Mouse (Mus musculus) kidney, embryonic 14.5 days (tissue): Measurements from ENCODE around the gene Caskin1. TPM values are rescaled to one million over a fixed set of nuclear protein-coding genes. Genes with fewer than 3 reads are reported as not detected.

Experiments
- ATAC-seq: fragments of 200-750 bp; cut with Nextera tagmentation; 2 replicates; pipeline ENCODE4 v1.8.0; 2017; ENCODE audit warnings: moderate number of reproducible peaks, mild to moderate bottlenecking, moderate TSS enrichment, moderate library complexity; ENCODE audit not compliant: low FRiP score, low TSS enrichment
- H3K27ac ChIP-seq: fragments of 300-500 bp; sonication (generic); 2 replicates; pipeline ENCODE4 v1.5.1; 2014; ENCODE audit warnings: low read depth, mild to moderate bottlenecking, low read length, moderate library complexity, mixed read lengths
- H3K27me3 ChIP-seq: fragments of 300-500 bp; sonication (generic); 2 replicates; pipeline ENCODE4 v1.6.1; 2014; ENCODE audit warnings: mild to moderate bottlenecking, low read length; ENCODE audit not compliant: control insufficient read depth, insufficient read depth
- H3K36me3 ChIP-seq: fragments of 300-500 bp; sonication (generic); 2 replicates; pipeline ENCODE4 v1.6.1; 2014; ENCODE audit warnings: low read length, mixed read lengths; ENCODE audit not compliant: control insufficient read depth, insufficient read depth
- H3K4me1 ChIP-seq: fragments of 300-500 bp; sonication (generic); 2 replicates; pipeline ENCODE4 v1.6.1; 2014; ENCODE audit warnings: low read length, mixed read lengths; ENCODE audit not compliant: control insufficient read depth, insufficient read depth
- H3K4me2 ChIP-seq: fragments of 300-500 bp; sonication (generic); replicated peaks from 2 replicates; pipeline ENCODE4 v1.6.1; 2014; ENCODE audit warnings: low read depth, mild to moderate bottlenecking, low read length
- H3K4me3 ChIP-seq: fragments of 300-500 bp; sonication (generic); 2 replicates; pipeline ENCODE4 v1.5.1; 2014; ENCODE audit warnings: mild to moderate bottlenecking, low read length
- H3K9ac ChIP-seq: fragments of 300-500 bp; sonication (generic); 2 replicates; pipeline ENCODE4 v1.6.1; 2014; ENCODE audit warnings: low read depth, mild to moderate bottlenecking, low read length, moderate library complexity
- H3K9me3 ChIP-seq: fragments of 300-500 bp; sonication (generic); 2 replicates; pipeline ENCODE4 v1.6.1; 2016; ENCODE audit warnings: low read length; ENCODE audit not compliant: control insufficient read depth
- WGBS: fragments of 180-500 bp; shearing (Covaris S2); extraction: QIAGEN DNeasy Blood & Tissue Kit; methylation state at CpG from one replicate; pipeline ENCODE4 v1.1.7; 2014; 5-methylcytosine and 5-hydroxymethylcytosine counted together
- polyA plus RNA-seq: library from polyadenylated mRNA; unstranded; fragments of >200 nt; fragmentation: Nextera tagmentation; extraction: Ambion mirVana; gene quantifications from 2 replicates; pipeline ENCODE4 v1.2.1, GENCODE M21; 2014

Gene Caskin1
- polyA plus RNA-seq, 1 experiment from 2014 or later, result 1.8 TPM

GRCm38 (mm10) chr17:24469336-24469909 lies 19.0 kb upstream of the Caskin1 start:
- Histone ChIP-seq H3K9ac (peak overlapping the region; percentile 81), H3K9me3 (no peaks in the 10 kb centered on the region), H3K4me2 (peak overlapping the region; percentile 98), H3K27me3 (no peaks in the 10 kb centered on the region), H3K4me3 (peak overlapping the region; percentile 86), H3K36me3 (peaks cover 9% of the 10 kb centered on the region), H3K27ac (peak overlapping the region; percentile 60; the same call in 1 of the 2 replicates), H3K4me1 (peaks cover 34% of the 10 kb centered on the region)
- ATAC-seq, result no peak
- WGBS, result 14% methylated on average over 7 of the region's 7 CpGs

- ATAC-seq, result peak; percentile 96
Observed at GRCm38 (mm10) chr17:24469910-24470602, 18.3 kb upstream of the Caskin1 start, which contains the start of the genes E4f1 and Pgp. TSS of gene E4f1 (minus strand) at chr17:24470313. TSS of gene Pgp (plus strand) at chr17:24470392.

GRCm38 (mm10) chr17:24470701-24471527 lies 17.5 kb upstream of the Caskin1 start:
- Histone ChIP-seq H3K4me2 (peak overlapping the region; percentile 98), H3K27me3 (no peaks in the 10 kb centered on the region), H3K27ac (peak overlapping the region; percentile 73; the same call in 1 of the 2 replicates), H3K4me3 (peak overlapping the region; percentile 86), H3K9me3 (no peaks in the 10 kb centered on the region), H3K36me3 (peaks cover 24% of the 10 kb centered on the region), H3K9ac (peak overlapping the region; percentile 81), H3K4me1 (peaks cover 35% of the 10 kb centered on the region)
- 2% methylated on average over 66 of the region's 68 CpGs for WGBS
- peak; percentile 2; the same call in 1 of the 2 replicates for ATAC-seq

More at GRCm38 (mm10) chr17:24469910-24470602, 18.3 kb upstream of the Caskin1 start, which contains the start of the genes E4f1 and Pgp:
- Histone ChIP-seq H3K4me2 (peak within 1 kb of the TSS; percentile 98), H3K9ac (peak within 1 kb of the TSS; percentile 81), H3K9me3 (no peaks in the 10 kb centered on the region), H3K36me3 (peaks cover 15% of the 10 kb centered on the region), H3K27me3 (no peaks in the 10 kb centered on the region), H3K4me3 (peak within 1 kb of the TSS; percentile 86), H3K27ac (peak within 1 kb of the TSS; percentile 73; the same call in 1 of the 2 replicates), H3K4me1 (peaks cover 35% of the 10 kb centered on the region)
- WGBS, result under 1% methylated on average over 49 of the region's 75 CpGs

- no peaks in the 10 kb centered on the region for H3K9me3 ChIP-seq
- peaks cover 38% of the 10 kb centered on the region for H3K36me3 ChIP-seq
- H3K4me2 ChIP-seq, result peak overlapping the region; percentile 98; the same call in 1 of the 2 replicates
- ATAC-seq, result peak; percentile 13; the same call in 1 of the 2 replicates
- H3K4me1 ChIP-seq, result peaks cover 36% of the 10 kb centered on the region
- no peak overlapping the region for H3K4me3 ChIP-seq
- H3K27ac ChIP-seq, result peak overlapping the region; percentile 18; the same call in 1 of the 2 replicates
- 30% methylated on average over 4 of the region's 4 CpGs for WGBS
- no peaks in the 10 kb centered on the region for H3K27me3 ChIP-seq
- H3K9ac ChIP-seq, result peak overlapping the region; percentile 81; the same call in 1 of the 2 replicates
Observed at GRCm38 (mm10) chr17:24472512-24472911, 15.9 kb upstream of the Caskin1 start.

GRCm38 (mm10) chr17:24473612-24474275 lies 14.7 kb upstream of the Caskin1 start, which contains the start of gene Bricd5:
TSS of gene Bricd5 (plus strand) at chr17:24473884.
- no peak within 1 kb of the TSS for H3K4me3 ChIP-seq
- H3K36me3 ChIP-seq, result peaks cover 38% of the 10 kb centered on the region
- peak within 1 kb of the TSS; percentile 18; the same call in 1 of the 2 replicates for H3K27ac ChIP-seq

GRCm38 (mm10) chr17:24474557-24474956 lies 13.8 kb upstream of the Caskin1 start:
- no peak for ATAC-seq
- H3K4me3 ChIP-seq, result no peak overlapping the region
- H3K4me1 ChIP-seq, result peaks cover 45% of the 10 kb centered on the region
- no peak overlapping the region for H3K9ac ChIP-seq
- H3K9me3 ChIP-seq, result no peaks in the 10 kb centered on the region
- H3K4me2 ChIP-seq, result no peak overlapping the region
- peaks cover 38% of the 10 kb centered on the region for H3K36me3 ChIP-seq
- no peaks in the 10 kb centered on the region for H3K27me3 ChIP-seq
- no peak overlapping the region for H3K27ac ChIP-seq
- 80% methylated on average over 5 of the region's 5 CpGs for WGBS

More at GRCm38 (mm10) chr17:24473612-24474275, 14.7 kb upstream of the Caskin1 start, which contains the start of gene Bricd5:
- H3K4me2 ChIP-seq, result peak within 1 kb of the TSS; percentile 98; the same call in 1 of the 2 replicates
- H3K9ac ChIP-seq, result no peak within 1 kb of the TSS
- WGBS, result 72% methylated on average over 6 of the region's 6 CpGs
- no peaks in the 10 kb centered on the region for H3K27me3 ChIP-seq
- H3K4me1 ChIP-seq, result peaks cover 45% of the 10 kb centered on the region
- no peak for ATAC-seq
- H3K9me3 ChIP-seq, result no peaks in the 10 kb centered on the region

GRCm38 (mm10) chr17:24475586-24475985 lies 12.8 kb upstream of the Caskin1 start:
- H3K27ac ChIP-seq, result no peak overlapping the region
- no peak for ATAC-seq
- H3K9ac ChIP-seq, result no peak overlapping the region
- H3K4me2 ChIP-seq, result no peak overlapping the region
- no peaks in the 10 kb centered on the region for H3K9me3 ChIP-seq
- H3K27me3 ChIP-seq, result no peaks in the 10 kb centered on the region
- 92% methylated on average over 6 of the region's 6 CpGs for WGBS
- no peak overlapping the region for H3K4me3 ChIP-seq
- peaks cover 45% of the 10 kb centered on the region for H3K4me1 ChIP-seq
- peaks cover 38% of the 10 kb centered on the region for H3K36me3 ChIP-seq
